Mouse (Mus musculus) embryonic facial prominence, embryonic 13.5 days (tissue): ENCODE results near the gene Zfp9. TPM values are rescaled to one million over a fixed set of nuclear protein-coding genes. Genes with fewer than 3 reads are reported as not detected.

Source experiments
- ATAC-seq: fragments of 200-750 bp; cut with Nextera tagmentation; 2 replicates; pipeline ENCODE4 v1.8.0; 2017; ENCODE audit warnings: low read depth; ENCODE audit not compliant: insufficient number of reproducible peaks, insufficient read depth, low FRiP score, low TSS enrichment
- H3K27ac ChIP-seq: fragments of 300-500 bp; sonication (generic); 2 replicates; pipeline ENCODE4 v1.5.1; 2015; ENCODE audit warnings: moderate library complexity, mild to moderate bottlenecking, inconsistent platforms
- H3K27me3 ChIP-seq: fragments of 300-500 bp; sonication (generic); 2 replicates; pipeline ENCODE4 v1.6.1; 2015; ENCODE audit warnings: mild to moderate bottlenecking, inconsistent platforms
- H3K36me3 ChIP-seq: fragments of 300-500 bp; sonication (generic); 2 replicates; pipeline ENCODE4 v1.6.1; 2015; ENCODE audit warnings: mild to moderate bottlenecking, inconsistent platforms
- H3K4me1 ChIP-seq: fragments of 300-500 bp; sonication (generic); 2 replicates; pipeline ENCODE4 v1.6.1; 2015; ENCODE audit warnings: inconsistent platforms
- H3K4me2 ChIP-seq: fragments of 300-500 bp; sonication (generic); 2 replicates; pipeline ENCODE4 v1.6.1; 2015; ENCODE audit warnings: moderate library complexity, mild to moderate bottlenecking, inconsistent platforms
- H3K4me3 ChIP-seq: fragments of 300-500 bp; sonication (generic); 2 replicates; pipeline ENCODE4 v1.5.1; 2015; ENCODE audit warnings: mild to moderate bottlenecking, inconsistent platforms
- H3K9ac ChIP-seq: fragments of 300-500 bp; sonication (generic); 2 replicates; pipeline ENCODE4 v1.6.1; 2015; ENCODE audit warnings: mild to moderate bottlenecking, inconsistent platforms
- H3K9me3 ChIP-seq: fragments of 300-500 bp; sonication (generic); 2 replicates; pipeline ENCODE4 v1.6.1; 2016; ENCODE audit warnings: inconsistent platforms
- WGBS: fragments of 180-500 bp; shearing (Covaris S2); methylation state at CpG from one replicate; pipeline ENCODE4 v1.1.7; 2015; ENCODE audit warnings: mixed read lengths; 5-methylcytosine and 5-hydroxymethylcytosine counted together
- polyA plus RNA-seq: library from polyadenylated mRNA; unstranded; fragments of >200 nt; fragmentation: Nextera tagmentation; extraction: Ambion mirVana; gene quantifications from 2 replicates; pipeline ENCODE4 v1.2.1, GENCODE M21; 2015

Gene Zfp9
- 14.3 and 15.6 TPM in 2 replicates for polyA plus RNA-seq

DNA sequence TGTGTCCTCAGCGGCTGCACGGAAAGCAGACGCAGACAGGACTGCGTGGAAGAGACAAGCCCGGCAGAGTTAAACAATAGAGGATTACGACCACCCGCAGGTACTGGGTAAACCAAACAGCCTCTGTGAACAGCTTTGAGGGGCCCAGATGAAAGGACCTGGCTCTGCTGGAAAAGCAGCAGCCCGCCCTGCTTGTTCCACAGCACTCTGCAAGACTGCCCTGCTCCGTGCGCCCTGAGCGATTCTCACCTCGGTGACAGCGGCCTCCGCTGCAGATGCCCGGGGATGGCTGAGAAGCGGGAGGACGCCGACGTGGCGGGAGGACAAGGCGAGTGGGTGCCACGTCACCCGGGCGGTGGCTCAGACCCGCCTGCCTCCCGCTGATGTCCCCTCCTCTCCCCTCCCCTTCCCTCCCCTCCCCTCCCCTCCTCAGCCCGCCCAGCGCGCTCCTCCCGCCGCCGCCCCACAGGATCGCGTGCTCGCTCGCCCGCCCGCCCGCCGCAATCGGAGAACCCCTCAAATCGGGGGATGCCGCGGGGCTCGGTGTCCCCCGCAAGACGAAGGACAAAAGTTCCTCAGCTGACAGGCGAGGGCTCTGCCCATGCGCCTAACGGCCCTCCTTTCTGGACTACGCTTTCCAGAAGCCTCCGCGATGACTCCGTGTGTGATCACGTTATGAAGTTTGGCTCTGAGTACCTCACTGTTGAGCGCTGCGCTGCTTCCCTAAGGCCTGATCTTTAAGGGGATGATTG lies at the start of gene Zfp9:
TSS of gene Zfp9 (minus strand) at position 364 of the 752 bp plus-strand sequence.
- Histone ChIP-seq H3K9me3 (no peaks in the 10 kb centered on the region), H3K4me2 (peak within 1 kb of the TSS; percentile 73), H3K36me3 (peaks cover 16% of the 10 kb centered on the region), H3K27me3 (no peaks in the 10 kb centered on the region), H3K9ac (peak within 1 kb of the TSS; percentile 87), H3K4me3 (peak within 1 kb of the TSS; percentile 69), H3K4me1 (peaks cover 18% of the 10 kb centered on the region), H3K27ac (peak within 1 kb of the TSS; percentile 92)
- WGBS = under 1% methylated on average over 35 of the region's 57 CpGs
- ATAC-seq = peak; percentile 88

DNA sequence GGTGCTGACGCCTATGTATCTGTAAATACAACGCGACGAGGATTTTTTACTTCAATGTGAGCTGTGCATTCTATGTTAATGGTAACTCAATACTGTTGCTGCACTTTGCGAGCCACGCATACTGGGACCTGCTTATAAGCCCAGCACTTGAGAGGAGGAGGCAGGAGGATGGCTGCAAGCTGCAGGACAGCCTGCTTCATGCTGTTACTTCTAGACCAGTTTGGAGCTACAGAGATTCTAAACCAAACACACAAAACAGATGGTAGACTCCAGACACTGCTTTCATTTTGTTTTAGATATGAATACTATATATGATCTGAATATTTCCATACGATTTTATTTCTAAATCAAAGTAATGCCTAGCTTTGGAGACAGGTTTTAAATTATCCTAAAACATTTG lies 41.5 kb upstream of the Zfp9 start:
- Histone ChIP-seq H3K9ac (no peak overlapping the region), H3K36me3 (peaks cover 79% of the 10 kb centered on the region), H3K4me3 (no peak overlapping the region), H3K9me3 (no peaks in the 10 kb centered on the region), H3K27ac (0 out of 2 replicates have a peak overlapping the region, but pooled peaks have one; percentile 7), H3K4me2 (no peak overlapping the region), H3K27me3 (no peaks in the 10 kb centered on the region), H3K4me1 (no peaks in the 10 kb centered on the region)
- ATAC-seq = no peak
- 50% methylated on average over 7 of the region's 7 CpGs for WGBS

DNA sequence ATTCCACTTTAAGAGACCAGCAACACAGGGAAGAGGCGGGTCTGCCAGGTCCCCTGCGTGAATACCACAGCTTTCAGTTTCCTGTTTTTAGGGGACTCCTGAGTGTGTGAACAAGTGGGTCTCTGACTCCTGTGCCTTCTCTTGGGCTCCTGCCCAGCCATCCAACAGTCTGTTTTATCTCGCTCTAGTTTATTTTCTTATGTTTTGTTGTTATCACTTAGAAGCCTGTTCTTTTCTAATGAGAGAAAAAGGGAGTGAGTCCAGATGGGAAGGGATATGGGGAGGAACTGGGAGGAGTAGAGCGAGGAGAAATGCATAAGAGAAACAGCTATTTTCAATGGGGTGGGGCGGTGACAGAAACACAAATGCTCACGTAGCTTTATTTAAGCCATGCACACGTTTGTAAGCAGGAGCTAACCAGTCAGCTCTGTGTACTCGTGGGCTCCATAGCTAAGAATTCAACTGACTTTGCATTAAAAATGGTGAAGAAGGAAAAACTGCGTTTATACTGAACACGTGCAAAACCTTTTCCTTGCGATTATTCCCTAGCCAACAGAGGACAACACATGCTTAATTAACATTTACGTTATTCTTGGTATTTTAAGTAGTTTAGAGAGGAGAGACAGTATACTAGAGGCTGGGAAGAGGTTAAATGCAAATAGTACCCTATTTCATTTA lies 34.4 kb upstream of the Zfp9 start:
- Histone ChIP-seq H3K36me3 (peaks cover 78% of the 10 kb centered on the region), H3K4me2 (no peak overlapping the region), H3K4me3 (no peak overlapping the region), H3K27ac (no peak overlapping the region), H3K9me3 (no peaks in the 10 kb centered on the region), H3K27me3 (no peaks in the 10 kb centered on the region), H3K9ac (no peak overlapping the region), H3K4me1 (no peaks in the 10 kb centered on the region)
- ATAC-seq = no peak
- 95% methylated on average over 12 of the region's 12 CpGs for WGBS

DNA sequence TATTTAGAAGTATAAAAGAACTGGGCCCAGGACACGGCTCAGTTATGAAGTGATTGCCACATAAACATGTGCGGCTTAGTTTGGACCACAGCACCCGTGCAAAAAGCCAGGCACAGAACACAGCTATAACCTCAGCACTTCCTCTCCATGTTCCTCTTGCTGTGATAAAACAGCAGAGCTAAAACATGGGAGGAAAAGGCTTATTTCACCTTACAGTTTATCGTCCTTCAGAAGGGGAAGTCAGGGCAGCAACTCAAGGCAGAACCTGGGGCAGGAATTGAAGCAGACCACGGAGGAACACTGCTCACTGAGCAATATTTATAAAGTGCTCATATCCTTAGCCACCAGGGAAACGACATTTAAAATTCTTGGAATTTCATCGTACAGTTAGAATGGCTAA lies 19.9 kb upstream of the Zfp9 start:
- Histone ChIP-seq H3K27me3 (no peaks in the 10 kb centered on the region), H3K27ac (no peak overlapping the region), H3K4me2 (no peak overlapping the region), H3K36me3 (peaks cover 27% of the 10 kb centered on the region), H3K9me3 (no peaks in the 10 kb centered on the region), H3K9ac (no peak overlapping the region), H3K4me3 (no peak overlapping the region), H3K4me1 (no peaks in the 10 kb centered on the region)
- 92% methylated on average over 7 of the region's 7 CpGs for WGBS
- ATAC-seq = no peak

DNA sequence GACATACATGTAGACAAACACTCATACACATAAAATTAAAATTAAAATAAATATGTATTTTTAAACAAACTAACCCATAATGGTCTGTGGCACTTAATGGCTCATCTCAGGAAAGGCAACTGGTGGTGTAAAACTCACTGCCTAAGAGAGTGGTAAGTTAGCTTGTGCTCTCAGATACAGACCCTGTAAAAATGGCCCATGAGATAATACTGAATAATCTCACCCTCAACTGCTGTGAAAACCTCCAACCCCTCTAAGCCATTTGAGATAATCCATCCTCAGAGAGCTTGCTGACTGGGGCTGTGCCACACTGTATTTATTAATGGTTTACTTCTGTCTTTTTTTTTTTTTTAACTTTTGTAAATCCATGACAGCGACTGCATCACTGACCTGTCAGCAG lies 3.0 kb upstream of the Zfp9 start:
- Histone ChIP-seq H3K27ac (no peak overlapping the region), H3K9me3 (no peaks in the 10 kb centered on the region), H3K4me1 (peaks cover 9% of the 10 kb centered on the region), H3K27me3 (no peaks in the 10 kb centered on the region), H3K36me3 (0 out of 2 replicates have a peak, but pooled peaks cover 1% of the 10 kb centered on the region), H3K4me3 (no peak overlapping the region), H3K9ac (no peak overlapping the region), H3K4me2 (no peak overlapping the region)
- WGBS = 82% methylated on average over 1 of the region's 1 CpGs
- ATAC-seq = no peak

DNA sequence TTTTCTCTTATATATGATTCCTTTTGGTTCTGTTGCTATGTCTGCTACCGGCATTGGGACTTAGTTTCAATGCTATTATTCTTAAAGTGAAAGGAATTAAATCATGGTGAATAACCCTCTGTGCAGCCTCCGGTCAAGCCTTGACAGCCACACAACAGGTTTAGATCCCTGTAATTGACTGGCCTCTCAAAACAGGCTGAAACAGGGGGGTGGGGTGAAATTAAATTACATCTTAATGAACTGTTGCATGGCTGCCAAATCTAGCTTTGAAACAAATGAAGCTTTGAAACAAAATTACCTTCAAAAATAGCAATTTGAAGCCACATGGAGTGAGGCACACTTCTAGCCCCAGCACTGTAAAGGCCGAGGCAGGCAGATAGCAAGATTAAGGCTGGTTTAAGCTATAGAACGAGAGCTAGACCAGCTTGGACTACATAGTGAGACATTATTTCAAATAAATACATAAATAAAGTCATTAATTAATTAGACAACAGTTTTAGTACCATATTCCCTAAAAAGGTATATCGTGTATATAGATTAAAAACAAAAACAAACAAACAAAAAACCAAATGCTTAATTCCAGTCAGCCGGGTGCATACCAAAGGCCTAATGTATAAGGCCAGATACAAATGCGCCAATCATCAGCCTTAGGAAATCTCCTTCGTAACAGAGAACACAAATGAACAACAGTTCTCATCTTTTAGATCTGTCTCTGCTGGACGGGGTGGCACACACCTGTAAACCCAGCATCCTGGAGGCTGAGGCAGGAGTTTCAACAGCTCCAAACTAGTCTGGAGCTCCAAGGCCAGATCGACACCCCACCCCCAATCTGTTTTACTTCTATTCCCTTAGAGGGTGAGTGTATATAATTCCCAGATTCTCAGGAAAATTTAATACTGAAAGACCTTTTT lies 990 bp downstream of the Zfp9 start:
- WGBS = 20% methylated on average over 10 of the region's 10 CpGs
- H3K4me2 ChIP-seq = peak overlapping the region; percentile 73
- no peaks in the 10 kb centered on the region for H3K27me3 ChIP-seq
- peaks cover 18% of the 10 kb centered on the region for H3K4me1 ChIP-seq
- H3K36me3 ChIP-seq = peaks cover 23% of the 10 kb centered on the region
- H3K27ac ChIP-seq = peak overlapping the region; percentile 92
- no peaks in the 10 kb centered on the region for H3K9me3 ChIP-seq
- peak overlapping the region; percentile 69 for H3K4me3 ChIP-seq
- no peak for ATAC-seq
- H3K9ac ChIP-seq = peak overlapping the region; percentile 87

DNA sequence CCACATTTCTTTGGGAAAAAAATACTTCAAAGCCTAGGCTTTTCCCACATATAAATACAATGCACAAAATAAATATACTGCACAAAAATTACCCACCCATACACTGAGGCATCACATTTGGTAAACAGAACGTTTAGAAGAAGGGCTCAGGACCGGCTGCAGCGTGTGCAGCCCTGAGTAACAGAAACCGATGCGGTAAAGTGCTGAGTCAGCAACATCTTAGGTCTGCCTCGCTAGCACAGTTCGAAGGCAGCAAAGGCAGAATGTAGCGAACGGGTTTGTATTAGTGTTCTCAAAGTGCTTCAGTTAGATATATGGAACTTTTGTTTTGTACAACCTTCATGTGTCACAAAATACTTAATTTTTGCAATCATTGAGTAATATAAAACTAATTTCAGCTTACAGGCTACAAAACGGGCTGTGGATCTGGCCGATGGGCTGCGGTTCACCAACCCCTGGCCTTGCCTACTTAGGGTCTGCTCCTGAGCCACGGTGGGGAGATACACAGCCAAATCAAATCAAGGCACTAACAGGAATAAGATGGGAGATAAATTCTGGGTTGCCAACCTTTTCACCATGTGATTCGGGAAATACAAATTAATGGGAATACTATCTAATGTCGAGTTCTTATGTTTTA lies 16.9 kb downstream of the Zfp9 start:
- H3K9ac ChIP-seq = no peak overlapping the region

DNA sequence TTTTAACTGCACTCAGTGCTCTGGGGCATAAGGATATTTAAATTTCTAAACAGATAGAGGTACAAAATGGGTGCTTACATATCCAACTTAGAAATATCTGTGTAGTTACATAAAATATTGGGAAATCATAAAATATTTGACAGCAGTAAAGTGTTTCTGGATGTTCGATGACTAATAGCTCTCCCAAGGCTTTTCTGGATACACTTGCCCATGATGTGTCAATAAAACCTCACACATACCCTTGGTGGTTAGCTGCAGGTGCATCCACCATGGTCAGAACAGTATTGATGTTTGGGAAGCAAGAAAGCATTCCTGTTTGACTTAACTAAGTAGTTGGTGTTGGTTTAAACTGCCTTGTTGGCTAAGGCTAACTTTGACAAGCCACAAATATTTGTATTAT lies 21.4 kb downstream of the Zfp9 start:
- Histone ChIP-seq H3K27ac (no peak overlapping the region), H3K36me3 (peaks cover 20% of the 10 kb centered on the region), H3K9ac (no peak overlapping the region), H3K27me3 (no peaks in the 10 kb centered on the region), H3K4me3 (no peak overlapping the region), H3K4me2 (no peak overlapping the region), H3K9me3 (no peaks in the 10 kb centered on the region), H3K4me1 (peaks cover 13% of the 10 kb centered on the region)
- 94% methylated on average over 1 of the region's 1 CpGs for WGBS
- no peak for ATAC-seq

More for the DNA sequence above, 16.9 kb downstream of the Zfp9 start:
- Histone ChIP-seq H3K4me3 (no peak overlapping the region), H3K36me3 (peaks cover 55% of the 10 kb centered on the region), H3K4me1 (no peaks in the 10 kb centered on the region), H3K9me3 (no peaks in the 10 kb centered on the region), H3K27ac (no peak overlapping the region), H3K27me3 (no peaks in the 10 kb centered on the region), H3K4me2 (no peak overlapping the region)
- ATAC-seq = no peak
- 81% methylated on average over 15 of the region's 15 CpGs for WGBS

DNA sequence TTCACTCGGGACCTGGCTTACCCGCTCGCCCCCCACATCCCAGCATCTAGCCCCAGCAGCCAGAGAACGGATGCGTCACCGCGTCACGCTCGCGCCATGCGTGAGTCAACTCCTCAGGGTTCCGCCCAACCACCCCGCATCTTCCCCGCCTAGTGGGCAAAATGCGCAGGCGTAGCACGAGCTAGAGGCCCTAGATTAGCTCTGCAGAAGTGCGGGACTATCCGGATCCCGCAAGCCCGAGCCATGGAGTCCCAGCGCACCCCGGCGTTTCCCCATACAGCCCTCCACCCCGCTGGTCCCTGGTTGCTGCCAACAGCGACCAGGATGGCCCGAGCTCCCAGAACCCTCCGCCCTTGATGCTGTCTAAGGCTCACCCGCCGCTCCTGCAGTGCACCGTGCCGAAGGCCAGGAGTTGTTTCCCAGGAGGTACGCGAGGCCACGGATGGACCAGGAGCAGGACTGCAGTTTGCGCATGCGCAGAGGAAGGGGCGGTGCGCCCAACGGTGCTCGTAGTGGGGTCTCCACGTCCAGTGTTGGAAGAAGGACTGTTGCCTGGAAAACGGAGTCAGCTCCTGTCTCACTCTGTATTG lies 24.0 kb downstream of the Zfp9 start, which contains the start of gene Zfp248:
TSS of gene Zfp248 (minus strand) at position 487 of the 590 bp plus-strand sequence.
- ATAC-seq = peak; percentile 94
- Histone ChIP-seq H3K4me3 (peak within 1 kb of the TSS; percentile 76), H3K4me1 (peaks cover 13% of the 10 kb centered on the region), H3K27me3 (no peaks in the 10 kb centered on the region), H3K9me3 (no peaks in the 10 kb centered on the region), H3K9ac (peak within 1 kb of the TSS; percentile 93), H3K4me2 (peak within 1 kb of the TSS; percentile 76), H3K36me3 (peaks cover 18% of the 10 kb centered on the region), H3K27ac (peak within 1 kb of the TSS; percentile 98)
- under 1% methylated on average over 43 of the region's 43 CpGs for WGBS

DNA sequence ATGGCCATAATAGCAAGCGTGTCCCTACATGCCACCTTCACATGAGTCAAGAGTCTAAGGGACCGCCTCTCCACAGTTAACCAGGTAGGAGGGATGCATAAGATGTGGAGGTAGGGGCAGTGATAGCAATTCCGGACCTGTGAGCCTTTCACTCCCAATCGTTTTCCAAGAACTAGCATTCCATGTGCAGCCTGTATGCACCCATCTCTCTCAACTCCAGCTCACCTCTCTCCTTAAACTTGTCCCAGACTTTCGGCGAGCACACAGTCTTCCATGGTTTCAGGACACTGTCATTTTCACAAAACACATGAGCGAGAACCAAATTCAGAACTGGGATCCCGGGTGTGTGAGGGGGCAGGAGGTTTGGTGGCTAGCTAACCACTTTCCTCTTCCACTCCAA lies 24.7 kb downstream of the Zfp9 start:
- peak overlapping the region; percentile 76 for H3K4me3 ChIP-seq
- H3K4me2 ChIP-seq = peak overlapping the region; percentile 76
- no peaks in the 10 kb centered on the region for H3K27me3 ChIP-seq
- peaks cover 13% of the 10 kb centered on the region for H3K4me1 ChIP-seq
- peak overlapping the region; percentile 93 for H3K9ac ChIP-seq
- H3K9me3 ChIP-seq = no peaks in the 10 kb centered on the region
- WGBS = 27% methylated on average over 8 of the region's 8 CpGs
- H3K27ac ChIP-seq = peak overlapping the region; percentile 98
- peaks cover 18% of the 10 kb centered on the region for H3K36me3 ChIP-seq
- no peak for ATAC-seq
